Mouse (Mus musculus) kidney, adult 2 months (tissue): ENCODE data around the gene Tomm7.

Source experiments
- CTCF ChIP-seq: fragments of 200-500 bp; conservative IDR thresholded peaks from 2 replicates; pipeline ENCODE4 v1.5.1; 2011; ENCODE audit warnings: low read depth, mild to moderate bottlenecking, control low read depth, low read length, moderate library complexity, mixed read lengths; ENCODE audit not compliant: insufficient read depth, insufficient read length
- POLR2A ChIP-seq: fragments of 200-500 bp; IDR thresholded peaks from one replicate; pipeline ENCODE4 v1.6.1; 2011; ENCODE audit warnings: low read depth, low read length, control low read depth

DNA sequence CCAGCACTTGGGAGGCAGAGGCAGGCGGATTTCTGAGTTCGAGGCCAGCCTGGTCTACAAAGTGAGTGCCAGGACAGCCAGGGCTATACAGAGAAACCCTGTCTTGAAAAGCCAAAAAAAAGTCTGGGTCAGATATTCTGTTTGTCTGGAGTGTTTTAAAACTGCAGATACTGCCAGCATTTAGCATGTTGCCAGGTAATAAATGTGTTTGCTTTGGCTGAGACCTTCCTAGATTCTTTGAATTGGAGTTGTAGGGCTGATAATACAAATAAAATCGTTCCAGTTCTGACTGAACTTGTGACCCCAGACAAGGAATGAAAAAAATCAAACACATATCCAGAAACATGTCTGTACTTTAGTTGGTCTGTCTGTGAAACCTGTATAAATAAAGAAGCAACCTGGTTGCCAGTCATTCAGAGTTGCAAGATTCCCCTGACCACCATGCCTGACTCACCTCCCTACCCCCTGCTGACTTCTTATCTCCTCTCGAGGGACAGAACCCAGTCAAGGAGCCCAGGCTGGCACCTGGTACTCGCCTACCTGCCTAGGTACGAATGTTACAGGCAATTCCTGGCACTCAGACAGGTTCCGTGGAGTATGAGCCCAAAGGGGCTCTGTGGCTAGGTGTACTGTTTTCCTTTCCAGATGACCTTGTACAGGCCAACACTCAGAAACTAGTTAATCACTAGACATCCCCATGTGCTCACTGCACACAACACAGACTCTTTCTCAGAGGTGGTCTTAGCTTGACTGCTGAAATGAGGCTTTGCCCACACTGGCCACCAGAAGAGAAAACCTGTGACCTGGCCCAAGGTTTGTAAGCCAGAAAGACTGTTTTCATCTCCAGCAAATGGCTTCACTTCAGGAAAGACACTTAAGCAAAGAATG, 19.4 kb upstream of the Tomm7 start:
- no peak for TF ChIP-seq POLR2A
- TF ChIP-seq CTCF = no peak
